Mouse (Mus musculus): ENCODE measurements around the gene Pkhd1.

DNA sequence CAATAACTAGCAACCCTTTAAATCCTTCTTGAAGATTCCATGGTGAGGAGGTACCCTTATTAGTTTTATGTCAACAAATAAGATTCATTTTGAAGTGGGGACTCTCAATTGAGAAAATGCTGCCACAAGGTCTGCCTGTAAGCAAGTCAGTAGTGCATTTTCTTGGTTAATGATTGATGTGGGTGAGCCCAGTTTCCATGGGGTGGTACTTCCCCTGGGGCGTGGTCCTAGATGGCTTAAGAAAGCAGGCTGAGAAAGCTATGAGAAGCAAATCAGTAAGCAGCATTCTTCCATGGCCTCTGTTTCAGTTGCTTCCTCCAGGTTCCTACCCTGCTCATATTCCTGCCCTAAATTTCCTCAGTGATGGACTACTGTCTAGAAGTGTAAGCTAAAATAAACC lies 253.4 kb downstream of the Pkhd1 start:
- TF ChIP-seq CTCF (IDR thresholded peaks at IDR 0.05; ENCODE audit: control insufficient read depth, insufficient read depth, low read length) (no peak), POLR2A (IDR thresholded peaks at IDR 0.05; ENCODE audit: borderline replicate concordance, control insufficient read depth, low read depth, low read length) (no peak)
